Mouse (Mus musculus) embryo, embryonic 11.5 days (tissue): ENCODE measurements around the gene Vmn2r21.
"Not testable (repeated sequence)": the region's sequence is repeated elsewhere in the genome, so short reads cannot be mapped to it uniquely, and the experiment has no call there.

Source experiments
- DNase-seq: peaks from one replicate; pipeline ENCODE4 v3.0.0-alpha.2; 2012; ENCODE audit warnings: low read depth, low spot score

Vmn2r21 gene

GRCm38 (mm10) chr6:123533306-123533705 lies at the start of gene Vmn2r21:
Vmn2r21 (minus strand) TSS chr6:123533406.
- DNase-seq = not testable (repeated sequence)

GRCm38 (mm10) chr6:123574698-123575097 lies 41.5 kb upstream of the Vmn2r21 start:
- not testable (repeated sequence) for DNase-seq

- not testable (repeated sequence) for DNase-seq
Observed at GRCm38 (mm10) chr6:123539755-123540154, 6.5 kb upstream of the Vmn2r21 start.

- not testable (repeated sequence) for DNase-seq
Observed at GRCm38 (mm10) chr6:123522263-123523011, 10.8 kb downstream of the Vmn2r21 start.

- not testable (repeated sequence) for DNase-seq
Observed at GRCm38 (mm10) chr6:123473045-123473444, 60.2 kb downstream of the Vmn2r21 start.

- not testable (repeated sequence) for DNase-seq
Observed at GRCm38 (mm10) chr6:123472458-123472987, 60.7 kb downstream of the Vmn2r21 start.

- DNase-seq = not testable (repeated sequence)
Observed at GRCm38 (mm10) chr6:123468651-123469050, 64.6 kb downstream of the Vmn2r21 start.
